In the genomic region with DNA sequence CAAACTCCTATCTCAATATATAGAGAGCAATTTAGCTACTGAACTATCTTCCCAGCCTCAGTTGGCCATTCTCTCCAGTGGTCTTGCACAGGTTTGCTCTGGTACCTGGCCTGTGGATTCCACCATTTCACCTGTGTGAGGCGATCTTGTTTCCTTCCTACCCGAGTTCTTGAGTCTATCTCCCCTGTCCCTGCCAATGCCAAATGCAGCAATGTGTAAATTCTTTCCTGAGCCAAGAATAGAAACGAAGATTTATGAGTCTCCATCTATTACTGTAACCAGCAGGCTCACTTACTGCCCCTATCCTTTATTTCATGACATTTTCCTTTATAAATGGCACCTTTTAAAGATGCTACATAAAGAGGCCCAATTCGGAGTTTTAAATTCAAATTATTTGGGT, we compare ENCODE assay signal across 21 mouse cellular contexts. TPM values are rescaled to one million over a fixed set of nuclear protein-coding genes. Genes with fewer than 3 reads are reported as not detected.
"Had no signal": no experiment of that assay in that cellular context is flagged by ENCODE, and none has a peak within 500 bp of the region (broad histone marks: within the 10 kb centered on the region; RNA-seq: fewer than 3 reads in every experiment).

No protein-coding gene starts in this region.

- H3K4me3 ChIP-seq: midbrain, embryonic 10.5 days; midbrain, embryonic 12.5 days; myocyte; neural tube, embryonic 13.5 days; neural tube, embryonic 15.5 days had no signal

- DNase-seq: lung, embryonic 14.5 days; lung, postnatal 10 days; lung, postnatal 4 days; midbrain, embryonic 14.5 days; retina, postnatal 1 day; right cerebral cortex, postnatal 4 days; spleen, adult 18-20 months; thymus, adult 18-20 months; thymus, postnatal 14 days; thymus, postnatal 36 days had no signal

- H3K4me2 ChIP-seq: lung, embryonic 14.5 days; midbrain, embryonic 12.5 days; neural tube, embryonic 13.5 days; neural tube, embryonic 15.5 days had no signal

- H3K27me3 ChIP-seq: midbrain, embryonic 12.5 days; neural tube, embryonic 13.5 days; neural tube, embryonic 15.5 days had no signal

- H3K9me3 ChIP-seq: midbrain, embryonic 10.5 days; midbrain, embryonic 12.5 days; neural tube, embryonic 13.5 days; neural tube, embryonic 15.5 days had no signal

- H3K27ac ChIP-seq: midbrain, embryonic 10.5 days; midbrain, embryonic 12.5 days; neural tube, embryonic 13.5 days; neural tube, embryonic 15.5 days had no signal

- ATAC-seq: midbrain, embryonic 16.5 days had no signal

- H3K36me3 ChIP-seq: midbrain, embryonic 10.5 days; midbrain, embryonic 12.5 days; neural tube, embryonic 13.5 days; neural tube, embryonic 15.5 days had no signal

- H3K9ac ChIP-seq: lung, embryonic 14.5 days; midbrain, embryonic 12.5 days; neural tube, embryonic 13.5 days; neural tube, embryonic 15.5 days had no signal

RNA-seq across cellular contexts. Expression of a gene that starts 47.5 kb away (rescaled TPM):
- polyA plus RNA-seq: lung, embryonic 14.5 days; lung, embryonic 16.5 days; midbrain, embryonic 10.5 days; midbrain, embryonic 14.5 days; neural tube, embryonic 11.5 days; neural tube, embryonic 15.5 days; stomach, embryonic 14.5 days; stomach, embryonic 16.5 days; thymus, postnatal 0 days had no signal
